Mouse (Mus musculus): ENCODE results near the gene Tmem214.

- no peak for TF ChIP-seq CTCF (IDR thresholded peaks at IDR 0.05; ENCODE audit: low read depth, low read length)
- peak; percentile 39; the same call in 1 of the 2 replicates for TF ChIP-seq EP300 (IDR thresholded peaks at IDR 0.05; ENCODE audit: insufficient read depth, low read depth, low read length)
- TF ChIP-seq POLR2A (IDR thresholded peaks at IDR 0.05; ENCODE audit: insufficient read depth, low read length): peak; percentile 89
These were observed 21.4 kb downstream of the Tmem214 start for GRCm38 (mm10) chr5:30889088-30889754.
